Mouse (Mus musculus): ENCODE data around the gene Epha4. TPM values are rescaled to one million over a fixed set of nuclear protein-coding genes. Genes with fewer than 3 reads are reported as not detected.

Gene Epha4
- total RNA-seq, 2 experiments from 2014 or later, result 0.09 to 0.77 TPM

- no peak for ATAC-seq (replicated peaks; ENCODE audit: low FRiP score, poor library complexity, severe bottlenecking)
Measured at GRCm38 (mm10) chr1:77412871-77413669, 101.8 kb downstream of the Epha4 start.

DNA sequence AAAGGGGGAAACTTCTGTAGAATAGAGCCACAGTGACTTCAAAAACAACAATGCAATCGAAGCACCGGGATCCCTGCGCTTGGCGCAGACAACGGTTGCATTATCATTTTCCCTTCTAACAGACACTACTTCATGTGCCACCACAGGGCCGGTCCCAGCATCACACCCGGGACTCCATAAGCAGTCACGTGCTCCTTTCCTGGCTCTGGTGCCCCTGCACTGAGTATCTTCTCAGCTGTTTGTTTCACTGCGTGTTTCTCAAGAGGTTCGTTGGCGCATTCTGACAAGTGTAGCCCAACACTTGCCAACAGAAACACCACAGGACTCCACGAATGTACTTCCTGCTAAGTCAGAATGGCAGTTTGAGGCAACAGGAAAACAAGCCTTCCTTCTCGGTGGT lies 102.6 kb downstream of the Epha4 start:
- ATAC-seq (replicated peaks; ENCODE audit: low FRiP score, poor library complexity, severe bottlenecking), result no peak

DNA sequence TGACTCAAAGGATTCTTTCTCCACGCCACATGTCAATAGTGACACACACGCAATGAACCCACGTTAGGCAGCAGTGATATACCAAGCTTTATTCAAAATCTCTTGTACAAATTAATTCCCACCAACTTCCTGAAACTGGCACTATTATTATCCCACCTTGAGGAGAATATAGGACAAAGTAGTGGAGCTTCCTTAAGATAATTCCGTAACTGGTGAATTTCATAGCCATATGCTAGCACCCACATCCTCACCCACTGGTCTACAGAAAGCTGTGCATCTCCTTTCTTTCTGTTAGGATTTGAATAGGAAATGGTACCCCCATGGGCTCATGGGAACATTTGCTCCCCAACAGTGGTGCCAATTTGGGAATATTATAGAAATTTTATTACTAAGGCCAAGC lies 103.7 kb downstream of the Epha4 start:
- no peak for ATAC-seq (replicated peaks; ENCODE audit: low FRiP score, poor library complexity, severe bottlenecking)

GRCm38 (mm10) chr1:77410716-77411115 lies 104.2 kb downstream of the Epha4 start:
- no peak for ATAC-seq (replicated peaks; ENCODE audit: low FRiP score, poor library complexity, severe bottlenecking)

- no peak for ATAC-seq (replicated peaks; ENCODE audit: low FRiP score, poor library complexity, severe bottlenecking)
Measured at GRCm38 (mm10) chr1:77410153-77410552, 104.7 kb downstream of the Epha4 start.

DNA sequence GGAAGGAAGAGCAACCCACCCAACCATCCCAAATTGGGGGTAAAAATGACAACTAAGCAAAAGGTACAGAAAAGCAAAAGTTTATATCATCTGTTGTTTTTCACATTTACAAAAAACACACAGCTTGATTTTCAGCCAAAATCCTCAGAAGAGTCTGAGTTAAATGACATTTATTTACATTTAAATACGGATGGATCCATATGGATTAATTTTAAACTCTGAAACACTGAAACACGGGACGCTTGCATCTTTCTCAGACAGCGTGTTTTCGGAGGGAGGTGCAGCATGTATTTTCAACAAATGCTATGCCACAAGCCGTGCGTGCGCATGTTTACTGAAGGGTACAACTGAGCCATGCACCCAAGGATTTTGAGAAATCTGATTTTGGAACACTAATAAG lies 105.4 kb downstream of the Epha4 start:
- ATAC-seq (replicated peaks; ENCODE audit: low FRiP score, poor library complexity, severe bottlenecking), result no peak

DNA sequence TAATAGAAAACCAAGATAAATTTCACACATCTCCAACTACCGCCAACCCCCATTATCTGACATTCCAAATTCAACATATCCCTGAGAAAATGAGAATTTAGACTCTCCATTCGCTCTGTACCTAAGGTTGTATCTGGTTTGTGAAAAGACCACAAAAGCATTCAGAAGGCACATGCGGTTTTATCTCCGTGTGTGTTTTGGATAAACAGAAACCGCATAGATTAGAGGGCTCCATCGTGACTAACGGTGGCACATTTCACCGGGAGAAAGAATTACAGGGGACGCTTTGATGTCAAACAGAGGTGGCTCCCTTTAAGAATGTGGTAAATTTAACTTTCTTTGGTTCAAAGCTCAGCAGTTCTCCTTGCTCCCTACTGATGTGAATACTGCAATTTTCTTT lies 107.5 kb downstream of the Epha4 start:
- ATAC-seq (replicated peaks; ENCODE audit: low FRiP score, poor library complexity, severe bottlenecking), result no peak

- ATAC-seq (replicated peaks; ENCODE audit: low FRiP score, poor library complexity, severe bottlenecking), result no peak
Measured at GRCm38 (mm10) chr1:77406631-77407030, 108.3 kb downstream of the Epha4 start.

GRCm38 (mm10) chr1:77404537-77404936 lies 110.4 kb downstream of the Epha4 start:
- ATAC-seq (replicated peaks; ENCODE audit: low FRiP score, poor library complexity, severe bottlenecking), result no peak

DNA sequence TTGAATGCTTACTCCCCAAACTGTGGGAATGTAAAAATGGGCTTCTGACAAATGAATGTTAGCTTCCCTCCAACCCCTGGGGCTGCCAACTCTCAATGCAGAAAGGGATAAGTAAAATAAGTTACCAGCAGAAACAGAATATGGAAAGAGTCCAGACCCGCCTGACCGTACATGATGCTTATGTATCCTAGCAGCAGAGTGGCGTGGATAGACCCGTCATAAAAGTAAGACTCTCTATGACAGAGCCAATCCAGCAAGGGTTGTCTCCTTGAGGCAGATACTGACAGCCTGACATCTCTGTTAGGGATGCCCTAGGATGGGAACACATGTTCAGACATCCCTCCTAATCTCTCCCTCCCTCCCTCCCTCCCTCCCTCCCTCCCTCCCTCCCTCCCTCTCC lies 111.9 kb downstream of the Epha4 start:
- no peak for ATAC-seq (replicated peaks; ENCODE audit: low FRiP score, poor library complexity, severe bottlenecking)

DNA sequence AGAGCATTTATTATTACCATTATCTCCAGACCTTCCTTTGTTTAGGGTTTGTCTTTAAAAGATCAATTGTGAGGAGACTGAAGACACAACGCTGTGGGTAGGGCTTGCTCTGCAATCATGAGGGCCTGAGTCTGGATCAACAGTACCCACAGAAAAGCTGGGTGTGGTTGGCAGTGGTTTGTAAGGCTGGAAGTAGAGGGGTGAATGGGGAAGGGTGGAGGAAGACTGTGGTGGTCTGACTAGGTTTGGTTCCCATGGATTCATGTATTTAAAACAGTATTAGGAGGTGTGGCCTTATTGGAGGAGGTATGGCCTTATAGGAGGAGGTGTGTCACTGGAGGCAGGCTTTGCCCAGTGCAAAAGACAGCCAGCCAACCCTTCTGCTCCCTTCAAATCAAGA lies 113.4 kb downstream of the Epha4 start:
- no peak for ATAC-seq (replicated peaks; ENCODE audit: low FRiP score, poor library complexity, severe bottlenecking)

GRCm38 (mm10) chr1:77391590-77391989 lies 123.3 kb downstream of the Epha4 start:
- no peak for ATAC-seq (replicated peaks; ENCODE audit: low FRiP score, poor library complexity, severe bottlenecking)

DNA sequence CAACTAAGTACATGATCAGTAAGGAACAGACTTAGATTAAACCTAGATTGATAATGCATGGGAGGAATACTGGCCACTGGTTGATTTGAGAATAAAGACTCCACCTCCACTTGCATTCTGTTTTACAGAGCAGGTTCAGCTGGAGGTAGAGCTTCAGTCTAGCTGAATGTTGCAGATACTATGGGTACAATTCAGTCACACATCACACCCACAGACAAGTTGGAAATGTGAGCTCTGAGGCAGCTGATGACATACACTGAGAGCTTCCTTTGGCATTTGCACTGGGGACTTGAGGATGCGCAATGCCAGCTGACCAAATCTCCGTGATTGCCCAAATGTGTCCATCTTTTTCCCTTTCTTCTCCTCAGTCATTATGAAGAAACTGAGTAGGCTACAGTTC lies 125.8 kb downstream of the Epha4 start:
- no peak for ATAC-seq (replicated peaks; ENCODE audit: low FRiP score, poor library complexity, severe bottlenecking)

GRCm38 (mm10) chr1:77388556-77388955 lies 126.3 kb downstream of the Epha4 start:
- no peak for ATAC-seq (replicated peaks; ENCODE audit: low FRiP score, poor library complexity, severe bottlenecking)

DNA sequence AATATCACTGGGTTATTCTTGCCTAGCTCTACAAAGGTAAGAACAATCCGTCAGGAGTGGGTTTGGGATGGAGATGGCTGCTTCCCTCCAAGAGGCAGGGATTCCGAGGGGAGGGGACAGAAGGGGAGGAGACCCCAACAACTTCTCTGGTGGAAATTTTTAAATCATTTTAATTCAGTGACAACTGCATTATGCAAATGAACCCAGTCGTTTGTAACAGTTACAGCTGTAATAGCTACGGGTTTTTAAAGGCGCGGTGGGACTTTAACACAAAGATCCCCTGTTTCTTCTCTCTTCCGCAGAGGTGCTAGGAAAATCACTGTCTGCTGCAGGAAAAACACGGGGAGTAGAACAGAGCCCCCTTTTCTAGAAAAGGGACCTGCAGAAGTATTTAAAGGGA lies 129.3 kb downstream of the Epha4 start:
- ATAC-seq (replicated peaks; ENCODE audit: low FRiP score, poor library complexity, severe bottlenecking), result no peak

- ATAC-seq (replicated peaks; ENCODE audit: low FRiP score, poor library complexity, severe bottlenecking), result no peak
Measured at GRCm38 (mm10) chr1:77383466-77383865, 131.4 kb downstream of the Epha4 start.

GRCm38 (mm10) chr1:77377550-77377980 lies 137.3 kb downstream of the Epha4 start:
- no peak for ATAC-seq (replicated peaks; ENCODE audit: low FRiP score, poor library complexity, severe bottlenecking)

GRCm38 (mm10) chr1:77374054-77374453 lies 140.8 kb downstream of the Epha4 start:
- ATAC-seq (replicated peaks; ENCODE audit: low FRiP score, poor library complexity, severe bottlenecking), result 0 out of 2 replicates have a peak, but pooled peaks have one; percentile 34

DNA sequence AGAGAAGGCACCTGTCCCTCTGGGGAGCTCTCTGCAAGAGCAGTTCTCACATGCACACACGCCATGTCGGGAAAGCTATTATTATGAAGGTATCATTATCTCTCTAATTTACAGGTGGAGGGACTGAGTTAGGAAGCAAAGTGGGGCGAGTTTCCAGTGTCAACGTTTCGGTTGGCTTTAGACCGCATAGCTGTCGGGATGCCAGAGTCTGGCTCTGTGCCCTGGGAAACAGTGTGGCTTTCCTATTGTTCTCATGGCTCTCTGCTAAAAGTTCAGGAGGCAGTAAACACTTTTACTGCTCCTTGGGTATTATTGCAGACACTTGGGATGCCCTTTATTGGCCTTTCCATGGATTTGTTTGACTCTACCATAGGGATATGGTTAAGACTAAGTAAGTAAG lies 144.0 kb downstream of the Epha4 start:
- ATAC-seq (replicated peaks; ENCODE audit: low FRiP score, poor library complexity, severe bottlenecking), result no peak

DNA sequence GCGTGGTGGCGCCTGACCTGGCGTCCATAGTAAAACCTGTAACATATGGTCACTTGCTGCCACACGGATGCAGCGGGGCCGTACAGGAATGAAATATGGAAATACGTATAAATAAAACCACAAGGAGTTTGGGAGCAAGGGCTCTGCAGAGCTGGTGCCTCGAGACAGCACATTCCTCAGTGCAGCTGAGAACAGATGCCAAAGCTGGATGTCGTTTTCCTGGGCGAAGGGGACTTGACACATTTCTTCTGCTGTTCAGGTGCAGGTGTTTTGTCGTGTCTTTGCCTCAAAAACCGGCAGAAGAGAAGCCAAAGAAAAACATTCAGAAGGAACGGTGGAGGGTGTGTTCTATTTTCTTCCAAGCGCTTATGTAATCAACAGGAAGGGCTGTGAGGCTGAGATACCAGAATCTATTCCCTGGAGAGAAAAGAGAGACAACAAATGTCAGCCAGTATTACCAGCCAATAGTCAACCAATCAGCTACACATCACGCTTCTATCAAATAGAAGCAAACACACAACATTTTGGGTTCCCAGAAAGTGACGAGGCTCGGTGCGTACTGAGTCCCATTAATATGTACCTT lies 145.5 kb downstream of the Epha4 start:
- peak; percentile 67 for ATAC-seq (replicated peaks; ENCODE audit: low FRiP score, poor library complexity, severe bottlenecking)

DNA sequence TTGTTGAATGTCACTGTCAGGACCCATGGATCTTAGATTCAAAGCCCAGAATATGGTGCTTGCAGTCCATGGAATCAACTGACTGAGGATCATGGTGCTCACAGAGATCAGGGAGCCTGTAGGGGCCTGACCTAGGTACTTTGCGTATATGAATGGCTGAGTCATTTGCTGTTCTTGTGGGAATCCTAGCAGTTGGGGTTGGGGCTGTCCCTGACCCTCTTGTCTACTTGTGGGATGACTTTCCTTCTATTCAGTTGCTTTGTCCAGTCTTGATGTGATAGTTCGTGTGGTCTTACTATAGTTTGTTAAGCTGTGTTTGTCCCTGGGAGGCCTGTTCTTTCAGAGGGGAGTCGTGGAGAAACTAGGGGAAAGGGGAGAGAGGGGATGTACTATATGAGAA lies 149.0 kb downstream of the Epha4 start:
- ATAC-seq (replicated peaks; ENCODE audit: low FRiP score, poor library complexity, severe bottlenecking), result no peak

DNA sequence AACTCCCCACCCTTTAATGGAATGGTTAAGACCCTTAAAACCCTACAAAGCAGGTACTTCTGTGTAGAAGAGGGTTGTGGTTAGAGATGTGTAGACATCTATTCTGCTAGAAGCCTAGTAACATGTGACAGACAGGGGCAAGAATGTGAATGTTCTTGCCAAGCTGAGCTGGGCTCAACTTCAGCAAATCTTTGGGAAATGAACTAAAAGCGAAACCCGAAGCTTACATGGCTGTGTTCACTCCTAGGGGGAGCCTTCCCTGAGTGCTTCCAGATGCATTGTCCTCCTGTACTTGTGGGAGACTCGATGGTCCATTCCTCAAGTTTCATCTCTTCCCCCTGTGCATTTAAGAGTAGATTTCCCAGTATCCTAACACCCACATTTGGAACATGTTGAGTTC lies 150.3 kb downstream of the Epha4 start:
- no peak for ATAC-seq (replicated peaks; ENCODE audit: low FRiP score, poor library complexity, severe bottlenecking)

Measured in erythroblast, adult 5-6 weeks (primary cell).